In genomic region chr9:45517993-45518705, GRCm38 (mm10) we compare ENCODE assay signal across 11 mouse cellular contexts.
DNase-seq lines count a peak whose midpoint lies in the region; ATAC-seq and TF ChIP-seq lines count a peak whose summit lies in the region.
"Had no signal": no experiment of that assay in that cellular context is flagged by ENCODE, and none has a peak within 500 bp of the region (broad histone marks: within the 10 kb centered on the region; RNA-seq: fewer than 3 reads in every experiment).

No protein-coding gene starts in this region.

- H3K9me3 ChIP-seq in forebrain, embryonic 15.5 days = no peaks in the 10 kb centered on the region
- no peaks in the 10 kb centered on the region for H3K9me3 ChIP-seq in forebrain, embryonic 11.5 days (ENCODE audit: control insufficient read depth, low read length)
- H3K9me3 ChIP-seq: embryonic facial prominence, embryonic 10.5 days; midbrain, embryonic 13.5 days had no signal

- DNase-seq in forebrain, embryonic 11.5 days (ENCODE audit: low spot score) = no peak
- peak; percentile 45 to 74 for DNase-seq in layer of hippocampus, adult 18-20 months (ENCODE audit: low spot score in 2 of 2)
- DNase-seq in layer of hippocampus, adult 9-10 months (ENCODE audit: low spot score) = no peak
- DNase-seq in cerebellum, postnatal 14 days = peak; percentile 30 to 64
- DNase-seq in kidney, adult 11 months = no peak
- DNase-seq: lung, adult 18-20 months had no signal

- H3K27me3 ChIP-seq in forebrain, embryonic 15.5 days = no peaks in the 10 kb centered on the region
- H3K27me3 ChIP-seq in forebrain, embryonic 11.5 days (ENCODE audit: control insufficient read depth, insufficient read depth, low read length) = no peaks in the 10 kb centered on the region
- H3K27me3 ChIP-seq: midbrain, embryonic 13.5 days had no signal

- H3K4me2 ChIP-seq in forebrain, embryonic 15.5 days (replicated peaks) = no peak overlapping the region
- no peak overlapping the region for H3K4me2 ChIP-seq in forebrain, embryonic 11.5 days (ENCODE audit: low read depth, low read length, severe bottlenecking)
- H3K4me2 ChIP-seq: midbrain, embryonic 13.5 days had no signal

- no peaks in the 10 kb centered on the region for H3K36me3 ChIP-seq in forebrain, embryonic 15.5 days
- no peaks in the 10 kb centered on the region for H3K36me3 ChIP-seq in forebrain, embryonic 11.5 days (ENCODE audit: control insufficient read depth, insufficient read depth, low read length)
- H3K36me3 ChIP-seq: embryonic facial prominence, embryonic 10.5 days; midbrain, embryonic 13.5 days had no signal

- 66% methylated on average over 11 of the region's 11 CpGs for WGBS in forebrain, embryonic 15.5 days
- WGBS in forebrain, embryonic 11.5 days = 80% methylated on average over 11 of the region's 11 CpGs
- 36% methylated on average over 11 of the region's 11 CpGs for WGBS in olfactory bulb, adult 2 months

- H3K27ac ChIP-seq in forebrain, embryonic 15.5 days (replicated peaks) = 0 out of 2 replicates have a peak overlapping the region, but pooled peaks have one; percentile 4
- H3K27ac ChIP-seq in forebrain, embryonic 11.5 days (ENCODE audit: low read depth, low read length) = no peak overlapping the region
- peak overlapping the region; percentile 71; the same call in 1 of the 2 replicates for H3K27ac ChIP-seq in olfactory bulb, adult 2 months (ENCODE audit: insufficient read depth, low read depth, low read length)
- H3K27ac ChIP-seq: embryonic facial prominence, embryonic 10.5 days; midbrain, embryonic 13.5 days had no signal

- no peak overlapping the region for H3K9ac ChIP-seq in forebrain, embryonic 15.5 days (replicated peaks)
- no peak overlapping the region for H3K9ac ChIP-seq in forebrain, embryonic 11.5 days (ENCODE audit: low read length)
- H3K9ac ChIP-seq: midbrain, embryonic 13.5 days had no signal

- peaks cover 24% of the 10 kb centered on the region for H3K4me1 ChIP-seq in forebrain, embryonic 15.5 days
- 0 out of 2 replicates have a peak, but pooled peaks cover 2% of the 10 kb centered on the region for H3K4me1 ChIP-seq in forebrain, embryonic 11.5 days (replicated peaks; ENCODE audit: control insufficient read depth, insufficient read depth, low read length)
- peaks cover 22% of the 10 kb centered on the region for H3K4me1 ChIP-seq in olfactory bulb, adult 2 months (ENCODE audit: control insufficient read depth, insufficient read depth, low read length)
- H3K4me1 ChIP-seq: embryonic facial prominence, embryonic 10.5 days had no signal

- ATAC-seq in forebrain, embryonic 15.5 days (replicated peaks) = peak; percentile 46; the same call in 1 of the 2 replicates
- ATAC-seq in forebrain, embryonic 11.5 days (replicated peaks; ENCODE audit: low FRiP score) = no peak
- ATAC-seq in inflammation-experienced regulatory T-cells, adult 6 months = no peak
- ATAC-seq: midbrain, embryonic 13.5 days had no signal

- TF ChIP-seq POLR2A in olfactory bulb, adult 2 months (IDR thresholded peaks at IDR 0.05; ENCODE audit: insufficient read depth, low read depth, low read length) = no peak

- no peak overlapping the region for H3K4me3 ChIP-seq in forebrain, embryonic 15.5 days
- no peak overlapping the region for H3K4me3 ChIP-seq in forebrain, embryonic 11.5 days (ENCODE audit: low read depth, low read length)
- H3K4me3 ChIP-seq in olfactory bulb, adult 2 months (ENCODE audit: insufficient read depth, low read depth, low read length) = no peak overlapping the region
- H3K4me3 ChIP-seq: embryonic facial prominence, embryonic 10.5 days; midbrain, embryonic 13.5 days had no signal

- TF ChIP-seq CTCF in olfactory bulb, adult 2 months (IDR thresholded peaks at IDR 0.05; ENCODE audit: insufficient read depth, low read depth, low read length) = no peak

Comparison
In these comparisons a context has a peak if more than half of its experiments do, and no peak if none do; other contexts are left out.
1. DNase-seq: peak in layer of hippocampus, adult 18-20 months (2 of 2) and cerebellum, postnatal 14 days (2 of 2); none in forebrain, embryonic 11.5 days (single experiment), layer of hippocampus, adult 9-10 months (single experiment) and kidney, adult 11 months (single experiment).